Mouse (Mus musculus) ovary, adult 18-20 months (tissue): ENCODE results near the gene Gpm6b.

ENCODE experiments used
- DNase-seq: peaks from one replicate; pipeline ENCODE4 v3.0.0; 2022; ENCODE audit warnings: low spot score, mixed read lengths

The Gpm6b gene

GRCm38 (mm10) chrX:166238831-166239460, at the start of gene Gpm6b:
Gpm6b (plus strand) TSS chrX:166238911.
- peak; percentile 19 for DNase-seq

GRCm38 (mm10) chrX:166196327-166196726, 42.4 kb upstream of the Gpm6b start:
- no peak for DNase-seq

DNA sequence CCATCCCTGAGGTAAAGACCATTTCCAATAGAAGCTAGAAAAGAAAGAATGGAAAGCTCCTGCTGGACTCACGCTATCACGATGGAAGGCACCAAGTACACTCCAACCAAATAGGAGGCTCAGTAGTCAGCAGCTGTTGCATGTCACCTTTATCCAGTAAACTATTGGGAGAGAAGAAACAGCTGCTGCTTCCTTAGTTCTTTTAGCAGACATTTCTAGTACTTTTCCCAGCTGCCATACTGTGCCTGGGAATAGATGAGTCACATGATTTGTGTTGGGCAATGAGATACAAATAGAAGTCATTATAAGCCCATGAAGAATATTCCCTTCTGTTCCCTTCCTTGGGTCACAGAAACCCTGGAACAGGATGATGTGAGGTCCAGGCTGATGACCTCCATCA, 40.4 kb upstream of the Gpm6b start:
- DNase-seq: no peak

DNA sequence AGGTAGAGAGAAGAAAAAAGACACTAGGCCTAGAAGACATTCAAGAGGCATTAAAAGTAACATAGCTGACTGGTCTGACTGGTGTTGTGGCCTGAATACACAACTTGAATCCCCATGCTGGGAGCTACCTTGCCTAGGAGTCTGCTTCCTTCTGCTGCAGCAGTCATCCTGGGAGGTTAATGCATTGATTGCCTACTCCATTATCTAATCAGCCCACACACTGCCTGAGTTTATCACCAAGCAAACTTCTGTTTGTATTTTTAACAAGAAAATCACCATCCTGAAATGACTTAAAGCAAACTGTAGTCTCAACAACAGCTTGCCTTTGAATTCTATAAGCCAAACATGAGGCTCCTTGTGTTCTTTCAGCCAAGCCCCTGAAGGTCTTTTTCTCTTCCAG, 38.9 kb upstream of the Gpm6b start:
- DNase-seq: no peak

GRCm38 (mm10) chrX:166214576-166214975, 24.1 kb upstream of the Gpm6b start:
- DNase-seq: no peak

DNA sequence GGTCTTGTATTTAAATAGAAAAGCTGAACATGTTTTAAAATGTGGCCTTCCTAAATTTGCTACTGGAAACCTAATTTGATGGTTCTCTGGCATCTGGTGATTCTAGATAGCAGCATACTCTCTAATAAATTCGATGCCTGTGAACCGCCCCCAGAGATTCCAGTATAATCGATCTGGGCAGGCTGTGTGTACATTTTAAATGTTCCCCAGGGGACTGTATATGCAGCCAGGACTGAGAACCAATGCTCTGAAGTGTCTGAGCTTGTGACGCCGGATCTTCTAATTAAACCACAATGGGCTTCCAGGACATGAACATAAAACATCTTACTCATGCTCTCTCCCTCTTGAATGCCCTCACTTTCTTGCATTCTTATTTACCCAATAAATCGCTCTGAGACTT, 22.5 kb upstream of the Gpm6b start:
- DNase-seq: no peak

GRCm38 (mm10) chrX:166216720-166217119, 22.0 kb upstream of the Gpm6b start:
- no peak for DNase-seq

GRCm38 (mm10) chrX:166219331-166219730, 19.4 kb upstream of the Gpm6b start:
- no peak for DNase-seq

GRCm38 (mm10) chrX:166226856-166227255, 11.9 kb upstream of the Gpm6b start:
- no peak for DNase-seq

DNA sequence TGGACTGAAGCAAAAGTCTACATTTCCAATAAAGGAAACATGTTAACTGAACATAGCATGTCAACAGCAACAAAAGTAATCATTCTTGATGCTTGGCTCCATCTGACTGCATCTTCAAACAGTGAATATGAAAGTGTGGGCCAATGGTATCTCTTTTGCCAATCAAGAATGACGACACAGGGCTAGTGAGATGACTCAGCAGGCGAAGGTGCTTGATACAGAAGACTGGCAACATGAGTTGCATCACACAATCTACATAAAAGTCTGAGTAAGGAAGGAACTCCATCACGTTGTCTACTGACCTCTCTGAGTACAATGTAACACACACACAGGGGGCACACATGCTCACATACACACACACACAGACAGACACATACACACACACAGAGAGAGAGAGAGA, 9.0 kb upstream of the Gpm6b start:
- no peak for DNase-seq

- DNase-seq: no peak
These were observed 8.0 kb upstream of the Gpm6b start for GRCm38 (mm10) chrX:166230515-166231267.

DNA sequence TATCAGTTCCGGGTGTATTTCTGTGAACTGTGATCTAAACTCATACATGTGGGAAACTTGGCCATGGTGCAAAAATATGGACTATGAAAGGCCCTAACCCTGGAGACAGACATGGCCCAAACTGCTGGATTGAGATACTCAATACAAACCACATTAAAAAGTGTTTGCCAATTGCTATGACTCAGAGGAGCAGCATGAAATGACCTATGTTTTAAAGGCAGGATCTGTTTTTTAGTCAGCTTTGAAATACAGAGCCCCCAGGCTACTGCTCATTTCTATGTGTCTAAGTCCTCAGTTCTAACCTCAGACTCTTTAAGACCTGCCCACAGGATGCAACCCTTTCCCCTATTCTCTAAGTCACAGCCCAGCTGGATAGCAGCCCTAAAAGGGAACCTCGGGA, 2.6 kb upstream of the Gpm6b start:
- no peak for DNase-seq

- DNase-seq: no peak
These were observed 809 bp downstream of the Gpm6b start for GRCm38 (mm10) chrX:166239520-166239919.

DNA sequence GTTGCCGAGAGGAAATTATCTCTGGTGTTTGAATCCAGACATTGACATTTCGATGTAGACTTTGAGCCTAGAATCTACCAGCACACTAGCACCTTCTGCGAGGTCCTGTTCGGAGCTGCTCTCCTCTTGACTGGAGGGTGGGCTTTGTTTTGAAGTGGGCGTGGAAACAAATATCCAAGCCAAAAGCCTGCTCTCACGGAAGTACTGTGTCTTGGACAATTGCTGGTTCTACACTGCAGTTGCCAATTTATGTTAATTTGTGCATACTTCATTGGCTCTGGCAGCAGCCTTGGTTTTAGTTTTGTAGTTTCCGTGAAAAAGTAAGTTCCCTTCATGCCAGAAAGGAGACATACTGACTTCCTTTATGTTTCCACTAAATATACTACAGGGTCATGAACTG, 2.0 kb downstream of the Gpm6b start:
- DNase-seq: no peak

DNA sequence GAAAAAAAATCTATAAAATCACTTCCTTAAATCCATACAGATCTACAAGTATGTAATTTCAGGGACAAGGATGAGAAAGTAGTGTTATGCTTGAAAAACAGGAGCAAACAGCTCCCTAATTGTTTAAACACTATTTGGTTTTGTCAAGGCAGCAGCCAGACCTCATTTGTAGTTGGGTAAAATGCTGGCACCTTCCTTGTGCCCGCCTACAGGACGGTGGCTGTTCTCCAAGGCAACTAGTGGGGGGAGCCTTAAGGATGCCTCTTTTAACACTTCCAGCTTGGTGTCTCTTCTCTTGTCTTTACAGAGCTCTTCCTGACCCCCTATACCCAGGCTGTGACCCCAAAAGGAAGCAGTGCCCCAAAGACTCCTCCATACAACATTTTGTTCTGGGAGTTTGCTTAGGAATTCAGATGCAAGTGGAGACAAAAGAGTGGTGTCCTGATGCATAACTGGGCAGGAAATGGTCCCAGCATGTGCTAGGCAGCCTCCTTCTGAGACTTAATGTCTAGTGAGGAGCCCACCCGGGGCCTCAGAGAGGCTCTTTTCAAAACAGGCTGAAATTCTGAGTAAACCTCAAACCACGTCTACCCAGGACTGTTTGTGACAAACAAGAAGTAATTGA, 4.7 kb downstream of the Gpm6b start:
- no peak for DNase-seq

GRCm38 (mm10) chrX:166271489-166271888, 32.8 kb downstream of the Gpm6b start:
- no peak for DNase-seq

DNA sequence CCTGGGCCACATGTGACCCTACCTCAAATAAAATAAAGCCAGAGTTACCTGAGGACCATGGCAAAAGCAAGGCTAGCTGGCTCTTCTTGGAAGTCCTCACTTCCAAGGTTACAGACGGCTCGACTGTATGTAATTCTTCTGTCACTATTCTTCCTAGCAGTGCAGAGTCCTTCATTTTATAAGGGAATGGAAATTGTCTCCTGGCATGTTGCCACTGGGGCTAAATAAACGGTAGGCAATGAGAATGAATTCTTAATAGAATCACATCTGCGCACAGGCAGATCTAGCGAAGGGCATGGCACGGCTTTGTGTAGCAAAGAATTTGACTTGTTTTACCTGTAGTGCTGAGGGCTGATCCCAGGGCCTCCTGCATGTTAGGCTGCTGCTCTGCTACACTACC, 33.9 kb downstream of the Gpm6b start:
- no peak for DNase-seq

DNA sequence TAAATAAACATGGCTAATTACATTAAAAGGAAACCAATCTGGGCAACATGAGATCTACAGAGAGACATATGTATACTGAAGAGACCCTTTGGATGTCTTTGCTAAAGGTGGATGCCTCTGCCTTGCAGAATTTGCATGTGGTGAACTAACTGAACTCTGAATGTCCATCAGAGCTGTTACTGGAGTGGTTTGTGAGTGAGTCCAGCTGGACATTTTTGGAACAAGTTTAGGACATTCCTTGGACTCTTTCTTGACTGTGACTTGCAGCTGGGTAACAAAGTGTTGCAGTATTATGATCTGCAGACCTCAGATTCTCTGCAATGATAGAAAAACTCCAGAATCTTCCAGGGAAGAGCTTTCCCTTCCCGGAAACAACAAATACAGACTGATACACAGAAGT, 41.1 kb downstream of the Gpm6b start:
- DNase-seq: no peak

DNA sequence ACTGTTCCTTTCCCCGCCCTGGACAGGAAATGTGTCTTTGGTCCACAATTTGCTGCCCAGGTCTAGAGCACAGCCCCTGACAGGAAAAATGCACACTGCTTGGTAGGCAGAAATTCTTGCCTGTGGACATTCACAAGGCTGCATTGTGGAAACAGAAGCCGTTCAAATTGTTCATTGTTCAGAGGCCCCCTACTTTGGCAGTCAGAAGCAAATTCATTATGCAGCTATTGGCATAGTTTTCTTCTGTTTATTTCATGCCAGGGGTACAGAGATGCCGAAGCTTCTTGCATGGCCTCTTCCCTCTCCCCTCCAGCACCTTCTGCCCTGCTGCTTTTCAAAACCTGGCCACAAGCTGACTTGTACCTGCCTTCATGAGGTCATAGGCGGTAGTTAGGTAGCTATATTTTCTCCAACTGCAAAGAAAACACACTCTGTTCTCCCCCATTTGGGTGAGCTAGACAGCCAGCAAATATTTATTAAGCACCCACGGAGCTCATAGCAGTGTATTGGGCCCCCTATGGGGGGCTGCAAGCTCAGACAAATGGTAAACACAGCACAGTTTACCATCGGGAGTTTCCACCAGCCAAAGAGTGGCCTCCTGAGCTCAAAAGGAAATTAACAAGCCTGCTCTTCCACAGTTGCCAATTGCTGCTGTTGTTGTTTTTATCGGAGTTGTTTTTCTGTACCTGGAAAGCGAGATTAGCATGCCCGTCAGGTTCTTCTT, 48.2 kb downstream of the Gpm6b start:
- DNase-seq: no peak

- no peak for DNase-seq
These were observed 52.6 kb downstream of the Gpm6b start for GRCm38 (mm10) chrX:166291266-166291665.

- no peak for DNase-seq
These were observed 54.8 kb downstream of the Gpm6b start for GRCm38 (mm10) chrX:166293465-166293864.

GRCm38 (mm10) chrX:166302791-166303190, 64.1 kb downstream of the Gpm6b start:
- DNase-seq: no peak

DNA sequence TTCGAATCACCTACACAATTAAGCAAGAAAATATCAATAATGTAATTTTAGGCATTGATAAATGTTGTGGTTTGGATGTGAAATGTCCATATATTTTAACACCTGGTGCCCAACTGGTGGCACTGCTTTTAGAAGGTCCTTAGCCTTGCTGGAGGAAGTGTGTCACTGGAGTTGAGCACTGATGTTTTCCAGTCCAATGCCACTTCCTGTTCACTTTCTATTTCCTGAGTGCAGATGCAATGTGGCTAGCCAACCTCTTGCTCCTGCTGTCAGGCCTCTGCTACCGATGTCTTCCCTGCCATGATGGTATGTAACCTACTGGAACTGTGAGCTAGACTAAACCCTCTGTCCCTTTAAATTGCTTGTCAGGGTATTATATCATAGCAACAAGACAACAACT, 65.6 kb downstream of the Gpm6b start:
- DNase-seq: no peak
